Mouse (Mus musculus): Measurements from ENCODE around the gene 3110040M04Rik.
"Not testable (repeated sequence)": the region's sequence is repeated elsewhere in the genome, so short reads cannot be mapped to it uniquely, and the experiment has no call there.

Gene 3110040M04Rik

DNA sequence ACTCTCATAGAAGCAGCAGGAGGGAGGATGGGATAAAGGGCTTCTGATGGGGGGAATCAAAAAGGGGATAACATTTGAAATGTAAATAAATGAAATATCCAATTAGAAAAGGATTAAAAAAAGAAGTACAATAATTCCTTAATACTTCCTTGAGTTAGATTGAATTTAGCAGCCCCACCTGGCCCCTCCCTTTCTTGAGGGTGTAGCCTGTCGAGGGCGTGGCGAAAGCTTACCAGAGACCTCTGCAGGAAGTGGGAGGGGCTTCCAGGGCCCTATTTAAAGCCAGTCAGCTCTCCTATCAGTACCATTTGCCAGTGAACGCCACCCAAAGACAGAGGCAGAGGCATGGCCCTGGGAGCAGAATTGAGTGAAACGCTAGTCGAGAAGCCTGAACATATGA lies at the start of gene 3110040M04Rik:
3110040M04Rik (plus strand) TSS at position 304 of the 400 bp plus-strand sequence.
- not testable (repeated sequence) for DNase-seq (ENCODE audit: inconsistent ontology term)

GRCm38 (mm10) chr1:151154131-151154530 lies 49.8 kb upstream of the 3110040M04Rik start:
- DNase-seq (ENCODE audit: inconsistent ontology term) = not testable (repeated sequence)

DNA sequence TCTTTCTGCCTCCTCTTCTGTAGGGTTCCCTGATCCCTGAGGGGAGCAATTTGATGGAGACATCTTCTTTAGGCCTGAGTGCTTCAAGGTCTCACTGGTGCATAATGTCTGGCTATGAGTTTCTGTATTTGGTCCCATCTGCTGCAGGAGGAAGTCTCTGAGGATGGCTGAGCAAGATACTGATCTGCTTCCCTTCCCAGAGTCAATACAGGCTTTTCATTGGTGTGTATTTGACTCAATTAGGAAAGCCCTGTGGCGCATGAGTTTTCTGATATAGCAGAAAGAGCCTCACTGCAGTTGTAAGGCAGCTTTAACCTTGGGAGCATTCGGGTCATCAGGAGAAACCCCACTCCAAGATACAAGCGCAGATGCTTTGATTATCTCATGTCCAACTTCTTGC lies 47.8 kb upstream of the 3110040M04Rik start:
- DNase-seq (ENCODE audit: inconsistent ontology term) = no peak

GRCm38 (mm10) chr1:151156777-151157632 lies 46.9 kb upstream of the 3110040M04Rik start:
- DNase-seq (ENCODE audit: inconsistent ontology term) = no peak

- peak; percentile 92 for DNase-seq (ENCODE audit: inconsistent ontology term)
Measured at GRCm38 (mm10) chr1:151157963-151158856, 45.7 kb upstream of the 3110040M04Rik start.

DNA sequence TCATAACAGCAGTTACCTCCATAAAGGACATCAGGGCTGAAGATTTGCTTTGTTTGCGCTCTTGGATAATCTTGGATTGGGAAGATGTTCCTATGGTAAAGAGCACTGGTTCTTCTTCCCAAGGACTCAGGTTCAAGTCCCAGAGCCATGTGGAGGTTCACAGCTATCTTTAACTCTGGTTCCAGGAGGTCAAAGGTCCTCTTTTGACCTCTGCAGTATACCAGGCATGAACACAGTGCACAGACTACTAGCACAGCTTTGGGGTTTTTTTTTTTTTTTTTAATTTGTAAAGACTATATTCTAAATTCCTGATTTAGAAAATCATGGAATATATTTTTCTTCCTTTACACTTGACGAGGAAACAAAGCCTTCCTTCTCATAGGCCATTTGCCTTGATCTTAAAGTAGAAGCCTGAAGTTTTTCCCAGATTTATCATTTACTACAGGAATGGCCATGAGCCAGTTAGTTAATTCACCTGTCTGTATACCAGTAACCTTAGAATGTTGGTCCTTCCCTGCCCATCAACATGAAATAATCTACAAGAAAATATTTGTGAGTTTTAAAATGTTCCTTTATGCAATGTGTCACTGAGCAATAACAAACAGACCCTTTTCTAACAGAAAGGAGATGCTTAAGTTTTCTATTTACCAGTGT lies 44.9 kb upstream of the 3110040M04Rik start:
- DNase-seq (ENCODE audit: inconsistent ontology term) = no peak

DNA sequence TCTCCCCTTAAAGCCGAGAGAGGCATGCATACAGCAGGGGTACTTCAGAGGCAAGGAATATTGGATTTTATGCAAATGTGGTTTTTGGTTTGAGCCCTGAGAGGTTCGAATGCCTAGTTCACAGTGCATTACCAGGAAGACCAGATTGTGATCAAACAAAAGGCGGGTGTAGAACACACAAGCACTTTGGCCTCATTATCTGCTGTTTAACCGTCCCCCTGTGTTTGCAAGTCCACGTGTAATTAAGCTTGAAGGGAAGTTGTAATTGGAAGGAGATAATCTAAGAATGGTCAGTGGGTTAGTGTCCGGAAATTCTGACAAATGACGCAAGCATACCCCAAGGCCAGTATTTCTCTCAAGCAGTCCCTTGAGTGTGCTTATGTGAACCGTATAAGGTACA lies 37.9 kb upstream of the 3110040M04Rik start:
- peak; percentile 38 for DNase-seq (ENCODE audit: inconsistent ontology term)

GRCm38 (mm10) chr1:151167297-151168047 lies 36.4 kb upstream of the 3110040M04Rik start:
- no peak for DNase-seq (ENCODE audit: inconsistent ontology term)

DNA sequence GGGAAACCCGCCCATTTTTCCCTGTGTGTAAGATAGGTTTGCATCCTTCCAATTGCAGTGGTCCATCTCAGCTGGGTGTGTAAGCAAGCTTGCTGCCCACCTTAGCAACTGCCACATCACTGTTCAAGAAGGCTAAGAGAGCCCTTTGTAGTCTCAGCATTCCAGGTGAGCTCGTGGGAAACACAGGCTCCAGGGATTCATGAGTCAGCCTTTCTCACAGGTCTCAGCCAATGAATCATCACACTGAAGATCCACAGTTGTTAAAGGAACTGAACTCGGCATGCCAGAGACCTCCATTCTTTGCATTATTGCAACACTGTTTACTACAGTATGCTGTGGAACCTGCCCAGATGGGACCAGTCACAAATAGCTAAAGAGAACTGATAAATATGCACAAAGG lies 35.3 kb upstream of the 3110040M04Rik start:
- DNase-seq (ENCODE audit: inconsistent ontology term) = peak; percentile 37

DNA sequence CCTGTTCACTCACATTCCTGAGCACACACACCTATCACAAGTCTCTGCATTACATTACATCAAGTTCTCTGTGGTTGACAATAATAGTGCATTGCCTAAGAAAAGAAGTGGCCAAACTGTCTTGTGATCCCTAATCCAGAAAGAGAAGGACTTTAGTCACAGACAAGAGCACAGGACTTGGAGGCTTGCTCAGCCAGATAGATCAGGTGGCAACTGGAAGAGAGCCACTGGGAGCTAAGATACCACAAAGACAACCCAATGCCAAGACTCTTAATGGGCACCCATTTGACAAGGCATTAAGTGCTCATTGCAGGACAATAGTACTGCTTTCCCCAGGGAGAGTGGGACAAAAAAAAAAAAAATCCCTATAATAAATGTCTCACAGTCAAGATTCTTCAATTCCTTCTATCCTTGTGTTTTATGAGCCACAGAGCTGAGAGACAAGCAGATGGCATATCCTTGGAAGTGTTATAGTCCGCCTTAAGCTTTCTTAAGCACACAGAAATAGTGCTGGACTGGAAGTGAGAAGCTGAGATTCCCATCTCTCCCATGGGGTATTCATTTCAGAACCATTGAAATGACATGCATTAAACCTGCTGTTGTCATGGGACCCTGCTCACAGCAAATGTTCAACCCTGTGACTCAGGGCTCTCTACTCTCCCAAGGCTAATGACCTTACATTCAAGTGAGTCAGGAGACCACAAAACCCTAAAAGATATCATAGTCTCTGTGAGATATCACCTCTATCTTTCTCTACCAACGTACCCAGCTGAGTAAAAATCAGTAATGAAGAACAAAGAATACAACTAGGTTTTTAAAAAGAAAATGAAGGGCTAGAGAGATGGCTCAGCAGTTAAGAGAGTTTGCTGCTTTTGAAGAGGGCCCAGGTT lies 32.1 kb upstream of the 3110040M04Rik start:
- no peak for DNase-seq (ENCODE audit: inconsistent ontology term)

DNA sequence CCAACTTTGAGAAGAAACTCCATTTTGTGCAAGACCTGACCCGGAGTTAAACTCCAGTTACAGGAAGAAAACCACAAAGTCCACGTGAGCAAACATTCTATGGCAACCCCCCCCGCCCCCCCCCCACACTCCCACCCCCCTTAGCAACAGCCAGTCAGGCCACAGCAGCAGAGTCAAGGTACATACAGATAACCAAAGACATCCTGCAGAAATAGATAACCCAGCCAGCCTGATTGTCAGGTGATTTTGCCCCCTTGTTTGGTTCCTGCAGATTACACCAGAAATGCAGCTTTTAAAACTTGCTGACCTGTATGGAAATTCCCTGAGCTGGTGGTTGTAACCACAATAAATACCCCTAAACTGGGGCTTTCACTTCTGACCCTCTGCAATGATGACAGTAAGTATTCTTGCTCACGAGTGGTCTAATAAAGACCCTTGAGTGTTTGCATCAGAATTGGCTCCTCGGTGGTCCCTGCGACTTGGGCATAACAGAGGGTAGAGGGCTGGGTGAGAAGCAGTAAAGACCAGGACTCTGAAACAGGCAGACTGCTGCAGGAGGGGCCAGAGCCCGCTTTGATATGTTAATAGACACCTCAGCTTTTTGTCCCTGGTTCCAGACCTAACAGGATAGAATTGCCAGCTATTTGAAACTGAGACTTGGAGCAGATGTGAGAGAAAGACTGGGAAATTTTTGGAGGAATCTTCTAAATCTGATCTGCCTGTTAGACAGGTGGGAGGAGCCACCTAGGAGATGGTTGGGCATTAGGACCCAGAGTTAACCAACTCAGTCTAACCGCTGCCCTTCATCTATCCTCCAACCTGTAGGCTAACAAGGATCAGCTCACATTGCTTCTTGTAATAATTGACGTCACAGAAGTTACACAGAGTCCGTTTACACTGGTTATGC lies 26.6 kb upstream of the 3110040M04Rik start:
- DNase-seq (ENCODE audit: inconsistent ontology term) = no peak

GRCm38 (mm10) chr1:151177937-151178271 lies 26.0 kb upstream of the 3110040M04Rik start:
- DNase-seq (ENCODE audit: inconsistent ontology term) = no peak

GRCm38 (mm10) chr1:151178505-151179083 lies 25.3 kb upstream of the 3110040M04Rik start:
- no peak for DNase-seq (ENCODE audit: inconsistent ontology term)

- DNase-seq (ENCODE audit: inconsistent ontology term) = no peak
Measured at GRCm38 (mm10) chr1:151180167-151180566, 23.8 kb upstream of the 3110040M04Rik start.

- DNase-seq (ENCODE audit: inconsistent ontology term) = not testable (repeated sequence)
Measured at GRCm38 (mm10) chr1:151182266-151182665, 21.7 kb upstream of the 3110040M04Rik start, which contains the start of gene Gm47985. TSS of gene Gm47985 (plus strand) at chr1:151182537.

DNA sequence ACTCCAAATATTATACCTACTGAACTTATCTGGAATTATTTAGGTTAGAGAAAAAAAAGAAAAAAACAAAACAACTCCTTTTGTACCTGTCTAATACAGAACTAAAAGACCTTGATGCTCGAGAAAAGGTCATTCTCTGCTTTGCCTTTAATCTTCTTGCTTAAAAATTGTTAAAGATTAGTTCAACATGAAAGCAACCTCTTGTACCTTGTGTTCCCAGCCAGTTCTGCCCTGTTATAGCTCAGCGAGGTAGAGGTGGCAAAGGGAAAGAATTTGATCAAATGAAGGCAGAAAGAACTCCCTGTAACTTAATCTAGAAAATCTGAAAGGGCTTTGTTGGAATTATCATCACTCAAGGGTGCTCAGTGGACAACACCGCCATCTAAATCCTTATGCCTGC lies 17.7 kb upstream of the 3110040M04Rik start:
- not testable (repeated sequence) for DNase-seq (ENCODE audit: inconsistent ontology term)

GRCm38 (mm10) chr1:151186879-151187424 lies 17.0 kb upstream of the 3110040M04Rik start:
- DNase-seq (ENCODE audit: inconsistent ontology term) = not testable (repeated sequence)

DNA sequence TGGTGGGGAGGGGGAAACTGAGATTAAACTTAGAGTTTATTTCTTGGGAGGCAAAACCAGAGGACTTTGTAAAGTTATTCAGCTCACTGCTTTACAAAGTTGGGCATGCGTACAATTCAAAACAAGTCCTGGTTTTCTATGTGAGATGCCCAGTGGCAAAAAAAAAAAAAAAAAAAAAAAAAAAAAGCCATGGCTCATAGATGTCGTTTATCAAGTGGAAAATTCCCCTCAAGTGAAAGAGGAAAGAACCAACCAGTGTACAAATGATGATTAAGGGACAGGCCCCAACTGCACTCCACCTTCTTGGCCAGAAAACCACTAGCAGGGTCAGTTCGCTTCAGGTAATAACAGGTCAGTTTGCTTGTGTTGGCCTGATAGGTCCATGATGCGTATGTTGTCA lies 15.5 kb upstream of the 3110040M04Rik start:
- no peak for DNase-seq (ENCODE audit: inconsistent ontology term)

Data from Muller cell, postnatal 12 days (primary cell).